Mouse (Mus musculus) hindbrain, postnatal 0 days (tissue): ENCODE measurements at regions not wholly inside any gene's neighbourhood (a gene's known extent, or its start where the extent isn't known, plus 50 kb on each side); places are given as distances from the start of the nearest gene placed in this dataset.

ENCODE experiments used
- ATAC-seq: fragments of 200-750 bp; cut with Nextera tagmentation; 2 replicates; pipeline ENCODE4 v1.8.0; 2017; ENCODE audit warnings: mild to moderate bottlenecking, moderate TSS enrichment, moderate library complexity
- DNase-seq: peaks from one replicate; pipeline ENCODE4 v3.0.0-alpha.2; 2015; ENCODE audit warnings: low spot score
- H3K27ac ChIP-seq: fragments of 300-500 bp; sonication (generic); 2 replicates; pipeline ENCODE4 v1.5.1; 2014; ENCODE audit warnings: mild to moderate bottlenecking
- H3K27me3 ChIP-seq: fragments of 300-500 bp; sonication (generic); 2 replicates; pipeline ENCODE4 v1.6.1; 2014; ENCODE audit warnings: low read length, mixed read lengths; ENCODE audit not compliant: insufficient read depth
- H3K36me3 ChIP-seq: fragments of 300-500 bp; sonication (generic); 2 replicates; pipeline ENCODE4 v1.6.1; 2014; ENCODE audit warnings: low read length, mixed read lengths; ENCODE audit not compliant: insufficient read depth
- H3K4me1 ChIP-seq: fragments of 300-500 bp; sonication (generic); 2 replicates; pipeline ENCODE4 v1.6.1; 2014; ENCODE audit warnings: antibody characterized with exemption, low read length, mixed read lengths; ENCODE audit not compliant: insufficient read depth
- H3K4me2 ChIP-seq: fragments of 300-500 bp; sonication (generic); 2 replicates; pipeline ENCODE4 v1.6.1; 2014; ENCODE audit warnings: low read depth, mild to moderate bottlenecking, low read length, moderate library complexity, mixed read lengths
- H3K4me3 ChIP-seq: fragments of 300-500 bp; sonication (generic); 2 replicates; pipeline ENCODE4 v1.5.1; 2014; ENCODE audit warnings: low read length
- H3K9ac ChIP-seq: fragments of 300-500 bp; sonication (generic); replicated peaks from 2 replicates; pipeline ENCODE4 v1.6.1; 2014; ENCODE audit warnings: mild to moderate bottlenecking, low read length, moderate library complexity, mixed read lengths
- H3K9me3 ChIP-seq: fragments of 300-500 bp; sonication (generic); 2 replicates; pipeline ENCODE4 v1.6.1; 2016; ENCODE audit warnings: low read length, mixed read lengths
- CTCF ChIP-seq: IDR thresholded peaks from 2 replicates; pipeline ENCODE4 v1.5.1; 2016; ENCODE audit warnings: antibody characterized with exemption, control low read depth, low read depth
- WGBS: fragments of 180-500 bp; shearing (Covaris S2); extraction: QIAGEN DNeasy Blood & Tissue Kit; methylation state at CpG from one replicate; pipeline ENCODE4 v1.1.7; 2014; 5-methylcytosine and 5-hydroxymethylcytosine counted together

- no peak overlapping the region for H3K4me2 ChIP-seq
- ATAC-seq (no peak), DNase-seq (peak; percentile 35)
- H3K9ac ChIP-seq, result no peak overlapping the region
- no peak for TF ChIP-seq CTCF
- no peaks in the 10 kb centered on the region for H3K36me3 ChIP-seq
- H3K27ac ChIP-seq, result no peak overlapping the region
- H3K27me3 ChIP-seq, result no peaks in the 10 kb centered on the region
- WGBS, result 43% methylated on average over 5 of the region's 5 CpGs
- H3K4me1 ChIP-seq, result no peaks in the 10 kb centered on the region
- no peaks in the 10 kb centered on the region for H3K9me3 ChIP-seq
- H3K4me3 ChIP-seq, result no peak overlapping the region
Observed at GRCm38 (mm10) chr3:150109561-150109960, 1119.2 kb upstream of the Adgrl2 start.

GRCm38 (mm10) chr3:150112231-150112630 is 1121.9 kb upstream of the Adgrl2 start:
- 91% methylated on average over 6 of the region's 6 CpGs for WGBS
- DNase-seq, result no peak
- no peak for ATAC-seq
- no peaks in the 10 kb centered on the region for H3K4me1 ChIP-seq
- H3K9ac ChIP-seq, result no peak overlapping the region
- no peaks in the 10 kb centered on the region for H3K36me3 ChIP-seq
- H3K9me3 ChIP-seq, result no peaks in the 10 kb centered on the region
- H3K27ac ChIP-seq, result no peak overlapping the region
- no peaks in the 10 kb centered on the region for H3K27me3 ChIP-seq
- H3K4me3 ChIP-seq, result no peak overlapping the region
- no peak for TF ChIP-seq CTCF
- no peak overlapping the region for H3K4me2 ChIP-seq

- H3K36me3 ChIP-seq, result no peaks in the 10 kb centered on the region
- H3K4me1 ChIP-seq, result no peaks in the 10 kb centered on the region
- H3K4me2 ChIP-seq, result no peak overlapping the region
- no peaks in the 10 kb centered on the region for H3K27me3 ChIP-seq
- DNase-seq, result no peak
- H3K9ac ChIP-seq, result no peak overlapping the region
- H3K4me3 ChIP-seq, result no peak overlapping the region
- no peak overlapping the region for H3K27ac ChIP-seq
- TF ChIP-seq CTCF, result no peak
- no peaks in the 10 kb centered on the region for H3K9me3 ChIP-seq
- WGBS, result 75% methylated on average over 3 of the region's 3 CpGs
- no peak for ATAC-seq
Observed at GRCm38 (mm10) chr3:150119866-150120265, 1129.5 kb upstream of the Adgrl2 start.

GRCm38 (mm10) chr3:150146635-150147034 is 1156.3 kb upstream of the Adgrl2 start:
- WGBS, result 84% methylated on average over 1 of the region's 1 CpGs

GRCm38 (mm10) chr3:150151152-150151822 is 1160.9 kb upstream of the Adgrl2 start:
- no peaks in the 10 kb centered on the region for H3K27me3 ChIP-seq
- H3K9ac ChIP-seq, result no peak overlapping the region
- ATAC-seq (no peak), DNase-seq (no peak)
- no peak overlapping the region for H3K27ac ChIP-seq
- H3K4me3 ChIP-seq, result no peak overlapping the region
- H3K4me2 ChIP-seq, result no peak overlapping the region
- TF ChIP-seq CTCF, result no peak
- WGBS, result 85% methylated on average over 7 of the region's 7 CpGs
- H3K36me3 ChIP-seq, result no peaks in the 10 kb centered on the region
- H3K9me3 ChIP-seq, result no peaks in the 10 kb centered on the region
- no peaks in the 10 kb centered on the region for H3K4me1 ChIP-seq

More at GRCm38 (mm10) chr3:150146635-150147034, 1156.3 kb upstream of the Adgrl2 start:
- no peak overlapping the region for H3K9ac ChIP-seq
- H3K27me3 ChIP-seq, result no peaks in the 10 kb centered on the region
- no peak for TF ChIP-seq CTCF
- H3K4me2 ChIP-seq, result no peak overlapping the region
- H3K4me3 ChIP-seq, result no peak overlapping the region
- no peaks in the 10 kb centered on the region for H3K36me3 ChIP-seq
- no peak overlapping the region for H3K27ac ChIP-seq
- no peaks in the 10 kb centered on the region for H3K9me3 ChIP-seq
- ATAC-seq (no peak), DNase-seq (no peak)
- no peaks in the 10 kb centered on the region for H3K4me1 ChIP-seq

GRCm38 (mm10) chr3:150151823-150152158 is 1161.4 kb upstream of the Adgrl2 start:
- Histone ChIP-seq H3K4me1 (no peaks in the 10 kb centered on the region), H3K27ac (no peak overlapping the region), H3K4me2 (no peak overlapping the region), H3K4me3 (no peak overlapping the region), H3K9me3 (no peaks in the 10 kb centered on the region), H3K9ac (no peak overlapping the region), H3K27me3 (no peaks in the 10 kb centered on the region), H3K36me3 (no peaks in the 10 kb centered on the region)
- WGBS, result 86% methylated on average over 8 of the region's 8 CpGs
- no peak for TF ChIP-seq CTCF
- DNase-seq, result no peak
- no peak for ATAC-seq

GRCm38 (mm10) chr3:150152893-150153292 is 1162.5 kb upstream of the Adgrl2 start:
- Histone ChIP-seq H3K4me2 (no peak overlapping the region), H3K4me1 (no peaks in the 10 kb centered on the region), H3K9ac (no peak overlapping the region), H3K9me3 (no peaks in the 10 kb centered on the region), H3K27me3 (no peaks in the 10 kb centered on the region), H3K27ac (no peak overlapping the region), H3K36me3 (no peaks in the 10 kb centered on the region), H3K4me3 (no peak overlapping the region)
- DNase-seq (no peak), ATAC-seq (no peak)
- 39% methylated on average over 3 of the region's 3 CpGs for WGBS
- no peak for TF ChIP-seq CTCF
